Comparison of ENCODE assay signal across 8 mouse cellular contexts in genomic region chr14:101482270-101482669, GRCm38 (mm10).
DNase-seq lines count a peak whose midpoint lies in the region; ATAC-seq and TF ChIP-seq lines count a peak whose summit lies in the region.

No protein-coding gene starts in this region.

- peak; percentile 66 for TF ChIP-seq CTCF in midbrain, postnatal 0 days (IDR thresholded peaks at IDR 0.05)
- peak; percentile 63 for TF ChIP-seq CTCF in bone marrow, adult 2 months (IDR thresholded peaks at IDR 0.05; ENCODE audit: control insufficient read depth, insufficient read depth, low read length)

- ATAC-seq in cerebellum, adult (ENCODE audit: insufficient number of reproducible peaks, low FRiP score, low TSS enrichment) = no peak
- no peak for ATAC-seq in midbrain, postnatal 0 days (ENCODE audit: low FRiP score)
- ATAC-seq in frontal cortex, adult (ENCODE audit: low TSS enrichment) = no peak

- no peak overlapping the region for H3K4me3 ChIP-seq in midbrain, postnatal 0 days (ENCODE audit: low read depth, low read length)
- H3K4me3 ChIP-seq in midbrain, embryonic 10.5 days = no peak overlapping the region
- no peak overlapping the region for H3K4me3 ChIP-seq in bone marrow, adult 2 months (replicated peaks; ENCODE audit: control insufficient read depth, low read depth, low read length)

- no peaks in the 10 kb centered on the region for H3K4me1 ChIP-seq in midbrain, postnatal 0 days (ENCODE audit: insufficient read depth, low read length)
- H3K4me1 ChIP-seq in midbrain, embryonic 10.5 days = no peaks in the 10 kb centered on the region
- H3K4me1 ChIP-seq in bone marrow, adult 2 months (ENCODE audit: control insufficient read depth, insufficient read depth, low read length) = peaks cover 4% of the 10 kb centered on the region

- H3K27ac ChIP-seq in midbrain, postnatal 0 days (ENCODE audit: low read depth, low read length) = no peak overlapping the region
- H3K27ac ChIP-seq in midbrain, embryonic 10.5 days (replicated peaks) = no peak overlapping the region
- H3K27ac ChIP-seq in bone marrow, adult 2 months (ENCODE audit: control insufficient read depth, insufficient read depth, low read depth, low read length, poor library complexity) = no peak overlapping the region

- H3K9ac ChIP-seq in midbrain, postnatal 0 days (replicated peaks; ENCODE audit: low read length, poor library complexity, severe bottlenecking) = no peak overlapping the region

- H3K36me3 ChIP-seq in midbrain, postnatal 0 days (ENCODE audit: insufficient read depth, low read length) = no peaks in the 10 kb centered on the region
- H3K36me3 ChIP-seq in midbrain, embryonic 10.5 days = no peaks in the 10 kb centered on the region

- H3K27me3 ChIP-seq in midbrain, postnatal 0 days (ENCODE audit: insufficient read depth, low read length) = no peaks in the 10 kb centered on the region
- no peaks in the 10 kb centered on the region for H3K27me3 ChIP-seq in midbrain, embryonic 10.5 days (ENCODE audit: low read depth, poor library complexity, severe bottlenecking)

- WGBS in midbrain, postnatal 0 days = 47% methylated on average over 4 of the region's 4 CpGs
- WGBS in midbrain, embryonic 10.5 days = 39% methylated on average over 4 of the region's 4 CpGs
- WGBS in bone marrow, adult 2 months = 33% methylated on average over 4 of the region's 4 CpGs

- no peak for TF ChIP-seq POLR2A in bone marrow, adult 2 months (IDR thresholded peaks at IDR 0.05; ENCODE audit: borderline replicate concordance, control insufficient read depth, low read depth, low read length)

- no peak overlapping the region for H3K4me2 ChIP-seq in midbrain, postnatal 0 days (ENCODE audit: low read depth, low read length, poor library complexity, severe bottlenecking)

- no peaks in the 10 kb centered on the region for H3K9me3 ChIP-seq in midbrain, postnatal 0 days (ENCODE audit: low read length)
- no peaks in the 10 kb centered on the region for H3K9me3 ChIP-seq in midbrain, embryonic 10.5 days (replicated peaks)

- peak; percentile 19 for DNase-seq in cerebellum, adult 8-10 months
- DNase-seq in midbrain, postnatal 0 days (ENCODE audit: low spot score) = no peak
- DNase-seq in midbrain, embryonic 10.5 days (ENCODE audit: low spot score) = no peak
- peak; percentile 69 to 74 for DNase-seq in kidney, postnatal 4 days
- no peak for DNase-seq in layer of hippocampus, postnatal 10 days (ENCODE audit: low spot score in 2 of 2)

Comparison
In these comparisons a context has a peak if more than half of its experiments do, and no peak if none do; other contexts are left out.
1. DNase-seq: peak in cerebellum, adult 8-10 months (single experiment) and kidney, postnatal 4 days (2 of 2); none in midbrain, postnatal 0 days (single experiment), midbrain, embryonic 10.5 days (single experiment) and layer of hippocampus, postnatal 10 days (0 of 2).